Mouse (Mus musculus): ENCODE measurements around the gene Chrm3.

The Chrm3 gene

DNA sequence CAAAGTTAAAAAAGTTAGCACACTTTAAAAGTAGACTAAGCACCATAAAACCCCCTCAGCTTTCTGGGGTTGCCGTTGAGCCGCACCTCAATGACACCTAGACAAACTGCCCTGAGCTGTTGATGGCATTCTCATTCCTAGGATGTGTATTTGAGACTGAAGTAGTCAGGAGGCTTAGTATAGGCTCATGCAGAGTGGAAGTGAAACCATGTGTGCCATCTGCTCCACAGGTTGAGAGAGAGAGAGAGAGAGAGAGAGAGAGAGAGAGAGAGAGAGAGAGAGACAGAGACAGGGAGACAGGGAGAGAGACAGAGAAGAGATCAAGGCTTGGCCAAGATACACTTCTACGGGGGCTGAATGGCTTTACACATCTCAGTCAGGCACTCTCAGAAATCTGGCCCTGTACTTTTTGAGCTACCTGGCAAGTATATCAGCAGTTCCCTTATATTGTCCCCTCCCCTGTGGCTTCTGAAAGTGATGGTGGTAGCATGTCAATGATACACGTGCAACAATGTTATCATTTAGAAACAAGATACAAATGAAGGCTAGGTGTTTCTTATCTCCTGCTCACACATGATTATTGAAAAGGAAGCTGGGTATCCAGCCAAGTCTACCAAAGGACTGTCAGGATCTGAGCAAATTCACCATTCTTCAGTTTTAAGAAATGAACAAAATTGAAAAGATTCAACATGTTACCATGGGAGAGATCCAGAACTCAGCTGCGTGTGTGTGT is 459.8 kb downstream of the Chrm3 start:
- DNase-seq (ENCODE audit: low read depth in 1 of 2, low spot score in 2 of 2): no peak

DNA sequence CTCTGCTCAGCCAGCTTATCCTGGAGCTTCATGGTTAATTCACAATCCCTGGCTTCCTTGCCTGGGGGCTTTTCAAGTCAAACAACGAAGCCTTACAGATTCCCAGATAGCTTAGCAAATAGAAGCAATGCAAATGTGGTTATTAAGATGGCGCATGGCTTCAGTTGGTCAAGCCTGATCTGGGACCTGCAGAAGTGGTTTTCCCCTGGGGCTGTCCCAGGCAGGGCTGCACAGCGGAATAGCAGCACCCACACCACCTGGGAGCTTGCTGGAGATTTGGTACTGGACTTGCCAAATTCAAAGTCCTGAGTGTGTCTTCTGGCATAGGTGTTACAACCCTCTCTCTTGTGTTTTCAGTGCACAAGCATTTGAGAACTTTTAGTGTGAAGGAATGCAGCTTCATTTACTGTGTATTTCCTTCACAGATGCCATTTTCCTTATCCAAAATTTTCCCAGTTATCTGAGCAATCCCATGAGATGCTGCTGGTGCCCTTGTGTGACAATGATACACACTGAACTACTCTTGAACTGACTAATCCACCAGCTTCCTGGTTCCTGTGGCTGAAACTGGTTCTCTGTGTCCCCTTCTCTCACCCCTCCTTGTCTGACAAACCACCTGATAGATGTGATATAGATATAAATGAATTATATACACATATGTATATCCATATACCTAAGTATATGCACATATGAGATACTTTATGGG is 461.8 kb downstream of the Chrm3 start:
- DNase-seq (ENCODE audit: low read depth in 1 of 2, low spot score in 2 of 2): no peak

DNA sequence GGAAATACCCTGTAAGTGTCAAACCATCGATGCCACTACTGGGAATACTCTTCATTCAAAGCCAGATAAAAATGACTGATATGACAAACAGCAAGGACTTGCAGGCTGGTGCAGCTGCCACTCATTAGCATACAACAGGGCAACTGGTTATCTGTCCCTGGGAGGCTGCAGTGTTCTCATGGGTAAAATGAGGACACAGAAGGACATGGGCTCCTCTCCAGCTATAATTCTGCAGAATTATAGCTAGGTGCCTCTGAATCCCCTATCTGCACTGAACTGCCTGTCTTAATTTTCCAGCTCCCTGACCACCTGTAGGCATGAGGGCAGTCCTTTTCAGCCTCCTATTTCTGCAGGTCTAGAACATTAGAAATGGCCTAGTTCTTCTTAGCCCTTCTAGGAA is 463.4 kb downstream of the Chrm3 start:
- DNase-seq (ENCODE audit: low read depth in 1 of 2, low spot score in 2 of 2): no peak

DNA sequence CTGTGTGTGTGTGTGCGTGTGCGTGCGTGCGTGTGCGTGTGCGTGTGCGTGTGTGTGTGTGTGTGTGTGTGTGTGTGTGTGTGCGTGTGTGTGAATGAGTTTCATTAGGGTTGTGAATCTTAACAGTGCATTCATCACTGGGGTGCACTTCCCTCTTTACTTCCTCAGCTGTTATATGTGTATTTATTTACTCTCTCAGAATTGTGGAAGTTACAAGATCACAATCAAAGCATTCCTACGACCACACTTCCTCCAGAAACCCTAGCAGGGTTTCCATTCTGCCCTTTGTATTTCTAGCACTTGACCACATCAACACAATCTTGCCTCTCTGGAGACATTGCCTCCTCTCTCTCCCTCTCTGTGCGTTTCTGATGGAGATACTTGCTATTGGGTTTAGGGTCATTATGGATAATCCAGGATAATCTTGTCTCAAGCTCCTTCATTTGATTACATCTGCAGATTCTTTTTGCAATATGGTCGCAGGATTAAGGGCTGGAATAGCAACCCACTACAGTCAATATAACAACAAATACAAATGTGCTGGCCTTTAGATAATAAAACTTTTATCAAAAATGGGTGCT is 465.5 kb downstream of the Chrm3 start:
- DNase-seq (ENCODE audit: low read depth in 1 of 2, low spot score in 2 of 2): no peak

DNA sequence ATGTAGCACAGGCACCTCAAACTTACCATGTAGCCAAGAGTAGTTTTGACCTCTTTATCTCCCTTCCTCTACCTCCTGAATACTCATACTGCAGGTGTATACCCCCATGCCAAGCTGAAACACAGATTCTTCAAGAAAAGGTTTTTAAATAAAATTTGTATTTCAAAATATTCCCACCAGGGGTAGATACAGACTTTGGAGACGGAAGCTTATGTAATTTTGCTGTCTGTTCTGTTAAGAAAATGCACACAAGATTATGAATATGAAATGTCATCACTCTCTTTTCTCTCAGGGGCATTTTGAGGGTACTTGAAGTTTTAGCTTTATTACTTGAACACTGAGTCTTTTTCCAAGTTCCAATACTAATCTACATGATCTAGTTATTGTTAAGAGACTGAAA is 469.6 kb downstream of the Chrm3 start:
- no peak for DNase-seq (ENCODE audit: low read depth in 1 of 2, low spot score in 2 of 2)

DNA sequence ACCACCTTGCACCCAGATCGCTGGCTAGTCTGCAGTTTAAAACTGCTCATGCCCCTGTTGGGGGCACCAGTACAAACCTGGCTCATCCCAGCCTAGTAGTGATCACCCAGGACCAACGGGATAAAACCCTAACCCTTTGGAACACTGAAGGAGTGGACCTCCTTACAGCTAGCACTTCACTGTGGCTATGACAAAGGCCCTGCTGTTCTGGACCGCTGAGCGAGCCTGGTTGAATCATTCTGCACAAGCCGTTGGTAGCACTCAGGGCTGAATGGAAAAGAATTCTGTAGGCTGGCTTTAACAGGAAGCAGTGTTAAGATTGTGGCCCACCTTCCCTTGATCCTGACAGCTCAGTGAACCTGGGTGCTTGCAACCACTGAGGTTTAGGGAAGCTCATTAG is 470.2 kb downstream of the Chrm3 start:
- DNase-seq (ENCODE audit: low read depth in 1 of 2, low spot score in 2 of 2): no peak

DNA sequence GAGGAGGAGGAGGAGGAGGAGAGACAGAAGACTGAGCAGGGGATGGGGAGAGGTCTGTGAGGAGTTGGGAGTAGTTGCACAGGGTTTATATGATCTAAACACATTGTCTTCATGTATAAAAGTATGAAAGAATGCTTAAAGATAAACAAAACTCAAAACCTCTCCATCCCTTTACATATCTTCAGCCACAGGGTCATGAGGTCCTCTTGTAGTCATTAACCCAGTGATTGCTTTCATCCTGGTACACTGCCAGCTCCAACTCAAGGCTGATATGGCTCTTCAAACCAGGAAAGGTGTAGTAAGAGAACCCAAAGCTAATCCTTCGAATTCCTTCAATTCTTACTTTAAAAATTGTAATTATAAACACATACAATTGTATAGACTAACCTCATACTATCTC is 470.7 kb downstream of the Chrm3 start:
- DNase-seq (ENCODE audit: low read depth in 1 of 2, low spot score in 2 of 2): no peak

DNA sequence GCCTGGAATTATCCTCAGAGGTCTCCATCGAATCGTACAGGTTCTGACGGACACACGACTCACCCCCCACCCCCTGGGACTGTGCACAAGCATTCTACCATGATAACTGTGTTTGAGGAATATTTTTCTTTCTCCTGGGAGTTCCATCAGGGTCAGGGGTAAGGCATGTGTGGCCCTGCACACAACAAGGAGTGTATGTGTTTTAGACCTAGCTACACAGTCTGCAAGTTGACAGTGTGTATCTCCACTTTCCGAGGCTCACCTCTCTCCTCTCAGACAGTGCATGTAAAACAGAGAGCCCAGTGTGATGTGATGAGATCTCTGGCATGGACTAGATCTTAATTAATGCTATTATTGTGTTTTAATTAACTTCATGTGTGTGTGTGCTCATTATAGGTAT is 472.4 kb downstream of the Chrm3 start:
- no peak for DNase-seq (ENCODE audit: low read depth in 1 of 2, low spot score in 2 of 2)

DNA sequence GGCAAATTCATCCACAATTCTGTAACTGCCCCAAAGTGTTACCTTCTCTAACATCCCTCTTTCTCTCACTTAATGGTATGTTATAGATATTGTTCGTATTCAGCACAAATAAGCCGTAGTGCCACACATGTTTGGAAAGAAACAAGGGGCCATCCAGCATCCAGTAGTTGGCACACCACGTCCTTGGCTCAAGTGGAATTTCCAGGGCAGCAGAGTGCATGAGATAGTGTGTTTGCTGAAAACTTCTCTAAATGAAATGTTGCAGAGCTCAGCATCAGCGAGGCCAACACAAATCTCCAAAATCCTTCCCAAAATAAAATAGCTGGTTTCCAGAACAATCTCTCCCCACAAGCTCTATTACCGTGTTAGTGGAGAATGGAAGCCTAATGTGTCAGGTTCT is 473.4 kb downstream of the Chrm3 start:
- no peak for DNase-seq (ENCODE audit: low read depth in 1 of 2, low spot score in 2 of 2)

DNA sequence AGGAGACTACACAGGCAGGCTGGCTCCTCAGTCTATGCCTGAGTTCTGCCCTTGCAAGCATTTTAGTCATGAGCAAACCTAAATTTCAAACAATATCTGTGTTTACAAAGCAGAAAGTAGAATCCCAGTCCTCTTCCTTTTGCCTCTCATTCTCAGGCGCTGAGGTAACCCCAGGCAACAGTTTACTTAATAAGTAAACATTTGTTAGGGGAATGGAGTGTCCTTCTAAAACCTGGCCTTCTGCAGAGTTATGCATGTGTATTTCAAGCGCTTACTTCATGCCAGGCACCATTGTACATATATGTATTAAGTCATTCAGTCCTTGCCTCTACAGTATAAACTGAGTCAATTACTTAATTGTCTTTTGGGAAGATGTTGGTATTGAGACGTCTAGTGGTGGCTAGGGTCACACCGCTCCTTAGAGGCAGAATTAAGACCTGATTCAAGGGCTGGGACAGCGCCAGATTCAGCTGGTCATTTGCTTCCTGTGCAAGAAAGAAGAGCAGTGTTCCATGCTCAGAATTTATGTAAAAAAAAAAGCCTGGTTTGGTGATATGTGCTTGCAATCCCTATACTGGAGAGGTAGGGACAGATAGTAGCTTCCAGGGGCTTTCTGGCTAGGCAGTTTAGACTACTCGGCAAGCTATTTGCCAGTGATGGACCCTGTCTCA is 474.0 kb downstream of the Chrm3 start:
- DNase-seq (ENCODE audit: low read depth in 1 of 2, low spot score in 2 of 2): no peak

DNA sequence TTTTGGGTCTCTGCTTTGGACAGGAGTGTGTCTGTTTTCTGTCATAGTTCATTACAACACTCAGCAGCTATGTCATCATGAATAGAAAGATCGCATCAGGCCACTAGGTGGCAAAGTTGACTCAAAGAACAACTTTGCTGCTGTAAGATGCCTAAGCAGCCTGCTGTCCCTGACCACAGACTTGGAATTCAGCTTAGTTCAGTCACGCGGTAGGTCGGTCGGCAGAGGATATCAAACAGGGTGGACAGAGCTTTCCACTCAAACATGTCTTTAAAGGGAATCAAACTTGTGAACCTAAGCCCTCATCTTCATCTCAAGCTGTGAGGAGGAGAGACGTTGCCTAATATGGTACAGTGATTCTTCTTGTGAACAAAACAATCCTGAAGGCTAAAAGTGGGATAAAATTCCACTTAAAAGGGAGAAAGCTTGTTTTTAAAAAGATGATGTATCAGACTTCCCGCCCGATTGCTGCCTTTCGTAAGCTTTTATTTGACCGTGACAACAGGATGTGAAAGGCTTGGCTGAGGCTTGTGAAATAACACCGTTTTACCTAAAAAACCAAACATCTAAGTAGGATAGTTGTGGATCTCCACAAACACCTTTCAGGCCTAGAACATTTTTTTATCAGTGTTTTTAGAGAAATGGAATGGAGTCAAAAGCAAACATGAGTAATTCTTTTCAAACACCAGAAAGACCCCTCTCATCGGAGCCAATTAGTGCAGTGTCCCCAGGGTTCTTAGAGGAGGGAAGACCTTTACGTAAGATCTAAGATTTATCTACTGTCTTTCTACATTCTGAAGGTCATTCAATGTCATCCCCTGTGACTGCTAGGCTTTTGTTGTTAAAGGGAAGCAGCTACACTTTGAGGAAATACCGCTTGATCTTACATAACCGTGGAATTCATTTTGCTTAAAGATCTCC is 478.0 kb downstream of the Chrm3 start:
- peak; percentile 37 to 50 for DNase-seq (ENCODE audit: low read depth in 1 of 2, low spot score in 2 of 2)

DNA sequence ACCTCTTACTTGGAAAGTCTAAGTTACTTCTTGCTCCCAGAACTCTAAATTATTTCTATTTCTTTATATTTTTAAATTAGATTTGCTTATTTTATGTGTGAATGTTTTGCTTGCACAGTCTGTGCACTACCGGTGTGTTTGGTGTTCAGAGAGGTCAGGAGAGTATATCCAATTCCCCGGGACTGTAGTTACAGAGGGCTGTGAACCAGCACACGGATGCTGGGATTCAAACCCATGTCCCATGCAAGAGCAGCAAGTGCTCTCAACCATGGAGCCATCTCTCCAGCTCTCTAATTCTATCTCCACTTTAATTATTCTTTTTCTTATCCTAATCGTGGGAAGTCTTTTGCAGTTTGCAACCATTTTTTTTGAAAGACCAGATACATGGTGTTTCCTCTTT is 478.7 kb downstream of the Chrm3 start:
- DNase-seq (ENCODE audit: low read depth in 1 of 2, low spot score in 2 of 2): no peak

DNA sequence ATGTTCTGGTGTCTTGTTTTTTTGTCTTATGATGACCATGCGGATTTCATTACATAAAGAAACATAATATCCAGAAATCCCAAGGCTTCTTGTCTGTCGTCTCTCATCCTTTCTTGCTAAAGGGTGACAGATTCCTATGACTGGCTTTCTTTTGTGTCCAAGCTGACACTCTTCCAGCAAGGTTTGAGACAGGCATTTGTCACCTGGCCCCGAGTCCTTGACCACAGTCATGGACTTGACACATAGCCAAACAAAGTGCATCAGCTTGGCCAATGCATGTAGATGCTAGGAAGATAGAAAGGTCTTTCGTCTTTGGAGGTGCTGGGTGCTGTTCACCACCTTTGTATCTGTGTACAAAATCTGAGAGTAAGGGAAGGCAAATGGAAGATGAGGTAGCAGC is 480.2 kb downstream of the Chrm3 start:
- no peak for DNase-seq (ENCODE audit: low read depth in 1 of 2, low spot score in 2 of 2)

DNA sequence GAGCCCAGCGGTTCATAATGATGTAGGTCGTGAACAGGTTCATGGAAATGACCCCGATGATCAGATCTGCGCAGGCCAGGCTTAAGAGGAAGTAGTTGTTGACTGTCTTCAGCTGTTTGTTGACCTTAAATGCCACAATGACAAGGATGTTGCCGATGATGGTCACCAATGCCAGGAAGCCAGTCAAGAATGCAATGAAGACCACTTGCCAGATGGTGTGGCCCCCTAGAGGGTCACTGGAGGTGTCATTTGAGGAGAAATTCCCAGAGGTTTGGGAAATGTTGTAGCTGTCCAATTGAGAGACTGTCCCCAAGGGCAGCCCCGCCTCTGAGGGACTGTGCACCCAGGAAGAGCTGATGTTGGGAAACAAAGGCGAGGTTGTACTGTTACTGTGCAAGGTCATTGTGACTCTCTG is 482.0 kb downstream of the Chrm3 start:
- peak; percentile 42 to 66 for DNase-seq (ENCODE audit: low read depth in 1 of 2, low spot score in 2 of 2)

DNA sequence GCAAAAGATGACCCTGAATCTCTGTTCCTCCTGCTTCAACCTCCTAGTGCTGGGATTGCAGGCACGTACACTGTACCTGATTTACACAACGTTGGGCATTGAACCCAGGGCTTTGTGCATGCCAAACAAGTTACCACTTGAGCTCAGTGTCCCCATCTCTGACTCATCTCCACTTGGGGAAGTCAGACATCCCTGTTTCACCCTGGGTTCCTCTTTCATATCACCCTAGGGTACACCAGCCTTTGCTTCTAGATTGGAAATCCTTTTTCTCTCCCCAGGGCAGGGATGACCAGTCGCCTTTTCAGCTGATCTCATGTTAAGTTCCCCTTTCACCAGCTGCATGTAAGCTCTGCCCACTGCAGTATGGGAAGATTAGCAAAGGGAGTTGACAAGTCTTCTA is 487.3 kb downstream of the Chrm3 start:
- DNase-seq (ENCODE audit: low read depth in 1 of 2, low spot score in 2 of 2): peak; percentile 62 to 85

DNA sequence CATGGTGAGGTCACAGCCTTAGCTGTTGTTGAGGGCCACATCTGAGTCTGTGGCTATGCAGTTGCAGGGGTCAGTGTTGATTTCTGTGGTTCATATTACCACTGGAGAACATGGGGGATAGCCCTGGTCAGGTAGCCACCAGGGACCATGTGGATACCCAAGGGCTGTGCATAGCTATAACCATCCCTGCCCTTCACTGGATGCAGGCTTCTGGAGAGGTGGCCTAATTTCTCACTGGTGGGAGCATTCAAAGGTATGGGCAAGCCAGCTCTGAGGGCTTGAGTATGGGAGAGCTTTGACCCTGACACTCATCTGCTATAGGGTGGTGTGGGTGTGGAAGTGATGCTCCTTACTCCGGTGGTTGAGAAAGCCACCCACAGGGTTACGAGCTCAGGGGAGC is 494.5 kb downstream of the Chrm3 start:
- DNase-seq (ENCODE audit: low read depth in 1 of 2, low spot score in 2 of 2): no peak

DNA sequence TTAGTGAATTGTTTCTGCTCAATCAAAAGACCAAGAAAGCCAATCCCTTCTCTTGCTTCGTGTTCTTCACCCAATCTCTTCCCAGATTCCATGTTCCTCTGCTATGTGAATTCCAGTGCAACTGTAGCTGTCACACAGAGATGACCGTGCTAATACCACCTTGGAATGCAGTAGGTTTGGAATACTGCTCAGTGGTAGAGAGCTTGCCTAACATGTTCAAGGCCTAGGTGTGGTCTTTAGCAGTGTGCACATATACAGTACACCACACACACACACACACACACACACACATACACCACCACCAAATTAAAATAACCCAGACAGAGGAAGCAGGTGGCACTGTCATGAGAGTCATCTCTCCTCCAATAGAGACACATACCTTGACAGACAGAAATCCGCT is 513.1 kb downstream of the Chrm3 start:
- DNase-seq (ENCODE audit: low read depth in 1 of 2, low spot score in 2 of 2): no peak

DNA sequence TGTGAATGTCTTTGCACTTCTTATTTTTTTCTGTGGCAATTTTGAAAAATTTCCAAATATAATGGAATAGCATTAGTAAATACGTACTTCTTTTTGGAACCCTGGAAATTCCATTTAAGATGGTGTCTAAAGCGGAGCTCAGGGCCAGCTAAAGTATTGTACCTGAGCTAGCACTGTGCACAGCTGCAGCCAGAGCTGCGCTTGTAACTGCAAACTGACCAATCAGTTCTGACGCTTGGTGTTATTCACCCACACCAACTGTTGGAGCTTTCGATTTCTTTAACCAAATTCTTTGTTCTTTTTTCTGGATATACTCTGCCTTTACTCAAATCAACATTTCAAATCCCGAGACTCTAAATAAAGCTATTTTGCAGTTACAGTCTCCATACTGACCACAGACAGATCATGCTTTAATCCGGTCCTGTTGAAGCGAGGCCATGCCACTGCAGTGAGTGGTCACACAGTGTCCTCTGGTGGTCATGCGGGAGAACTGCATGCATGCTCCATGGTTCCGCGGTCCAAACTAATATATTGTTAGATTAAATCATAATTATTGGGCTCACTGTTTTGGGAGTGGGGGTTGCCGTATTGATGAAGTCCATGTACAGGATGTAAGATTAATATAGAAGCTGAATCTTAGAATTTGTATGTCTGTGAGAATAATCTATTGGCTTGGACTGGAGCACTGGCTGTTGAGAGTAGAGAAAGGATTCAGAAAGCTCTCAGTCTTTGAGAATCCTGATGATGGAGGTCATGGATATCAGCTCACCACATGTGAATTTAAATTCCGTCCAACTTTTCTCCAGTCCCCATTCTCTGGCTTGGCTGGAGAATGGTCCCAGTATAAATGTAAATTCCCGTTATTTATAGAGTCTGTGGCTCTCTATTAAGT is 513.9 kb downstream of the Chrm3 start:
- peak in 1 of 2 experiments; percentile 8 for DNase-seq (ENCODE audit: low read depth in 1 of 2, low spot score in 2 of 2)

DNA sequence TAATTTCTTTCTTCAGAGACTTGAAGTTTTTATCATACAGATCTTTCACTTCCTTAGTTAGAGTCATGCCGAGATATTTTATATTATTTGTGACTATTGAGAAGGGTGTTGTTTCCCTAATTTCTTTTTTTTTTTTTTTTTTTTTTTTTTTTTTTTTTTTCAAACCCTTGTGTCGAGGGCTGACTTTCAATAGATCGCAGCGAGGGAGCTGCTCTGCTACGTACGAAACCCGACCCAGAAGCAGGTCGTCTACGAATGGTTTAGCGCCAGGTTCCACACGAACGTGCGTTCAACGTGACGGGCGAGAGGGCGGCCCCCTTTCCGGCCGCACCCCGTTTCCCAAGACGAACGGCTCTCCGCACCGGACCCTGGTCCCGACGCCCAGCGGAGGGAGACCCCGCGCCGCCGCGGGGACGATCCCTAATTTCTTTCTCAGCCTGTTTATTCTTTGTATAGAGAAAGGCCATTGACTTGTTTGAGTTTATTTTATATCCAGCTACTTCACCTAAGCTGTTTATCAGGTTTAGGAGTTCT is 526.4 kb downstream of the Chrm3 start:
- DNase-seq (ENCODE audit: low read depth in 1 of 2, low spot score in 2 of 2): peak in 1 of 2 experiments; percentile 49

DNA sequence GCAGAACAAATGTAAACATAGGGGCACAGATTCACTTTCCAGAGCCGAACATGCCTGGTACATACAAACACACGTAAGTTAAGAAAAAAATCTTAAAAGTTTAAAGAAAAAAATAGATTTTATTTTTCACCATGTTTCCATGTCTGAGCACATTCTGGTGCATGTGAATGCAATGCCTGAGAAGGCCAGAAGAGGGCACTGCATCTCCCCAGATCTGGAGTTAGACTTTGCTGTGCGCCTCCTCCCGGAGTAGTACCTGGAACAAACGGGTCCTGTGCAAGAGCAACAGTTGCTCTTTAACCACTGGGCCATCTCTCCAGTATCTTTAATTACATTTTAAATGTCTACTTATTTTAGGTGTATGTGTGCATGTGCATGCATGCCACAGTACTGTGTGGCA is 534.4 kb downstream of the Chrm3 start:
- peak in 1 of 2 experiments; percentile 12 for DNase-seq (ENCODE audit: low read depth in 1 of 2, low spot score in 2 of 2)

All from monocyte, adult 2 months (primary cell).